Mouse (Mus musculus): Measurements from ENCODE around the gene Dmd.

GRCm38 (mm10) chrX:84747683-84748082 is 1799.0 kb downstream of the Dmd start:
- TF ChIP-seq GATA1 (IDR thresholded peaks at IDR 0.05; ENCODE audit: borderline replicate concordance, low read length): no peak
- no peak for TF ChIP-seq FLI1 (IDR thresholded peaks at IDR 0.05; ENCODE audit: low read length)
